Mouse (Mus musculus): Measurements from ENCODE around the gene Gm13276.
"Not testable (repeated sequence)": the region's sequence is repeated elsewhere in the genome, so short reads cannot be mapped to it uniquely, and the experiment has no call there.

The Gm13276 gene

DNA sequence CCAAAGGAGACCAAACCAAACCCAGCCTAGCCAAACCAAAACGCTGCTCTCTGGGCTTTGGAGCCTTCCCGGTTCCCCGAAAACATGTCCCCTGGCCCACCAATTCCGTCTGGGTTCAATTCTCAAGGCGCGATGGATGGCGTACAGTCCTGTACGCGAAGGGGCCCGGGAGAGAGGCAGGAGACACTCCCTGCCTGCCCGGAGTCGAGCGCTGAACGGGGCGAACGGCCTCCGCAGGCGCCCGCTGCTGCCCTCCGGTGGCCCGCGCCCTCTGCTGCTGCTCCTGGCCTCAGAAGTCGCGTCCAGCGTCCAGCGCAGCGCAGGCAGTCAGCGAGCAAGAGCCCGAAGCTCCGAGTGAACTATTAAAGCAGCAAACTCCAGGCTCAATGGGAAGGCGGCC, 3.2 kb upstream of the Gm13276 start:
- DNase-seq (ENCODE audit: low read depth, low spot score): not testable (repeated sequence)

DNA sequence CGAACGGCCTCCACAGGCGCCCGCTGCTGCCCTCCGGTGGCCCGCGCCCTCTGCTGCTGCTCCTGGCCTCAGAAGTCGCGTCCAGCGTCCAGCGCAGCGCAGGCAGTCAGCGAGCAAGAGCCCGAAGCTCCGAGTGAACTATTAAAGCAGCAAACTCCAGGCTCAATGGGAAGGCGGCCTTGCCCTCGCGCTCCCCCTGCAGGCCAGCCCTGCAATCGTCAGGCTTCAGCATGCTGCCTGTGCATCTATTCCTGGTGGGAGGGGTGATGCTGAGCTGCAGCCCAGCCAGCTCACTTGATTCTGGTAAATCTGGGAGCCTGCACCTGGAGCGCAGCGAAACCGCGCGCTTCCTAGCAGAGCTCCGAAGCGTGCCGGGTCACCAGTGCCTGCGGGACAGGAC, 2.9 kb downstream of the Gm13276 start, which contains the start of gene Gm13277:
TSS of gene Gm13277 (plus strand) at position 231 of the 400 bp plus-strand sequence.
- DNase-seq (ENCODE audit: low read depth, low spot score): not testable (repeated sequence)

DNA sequence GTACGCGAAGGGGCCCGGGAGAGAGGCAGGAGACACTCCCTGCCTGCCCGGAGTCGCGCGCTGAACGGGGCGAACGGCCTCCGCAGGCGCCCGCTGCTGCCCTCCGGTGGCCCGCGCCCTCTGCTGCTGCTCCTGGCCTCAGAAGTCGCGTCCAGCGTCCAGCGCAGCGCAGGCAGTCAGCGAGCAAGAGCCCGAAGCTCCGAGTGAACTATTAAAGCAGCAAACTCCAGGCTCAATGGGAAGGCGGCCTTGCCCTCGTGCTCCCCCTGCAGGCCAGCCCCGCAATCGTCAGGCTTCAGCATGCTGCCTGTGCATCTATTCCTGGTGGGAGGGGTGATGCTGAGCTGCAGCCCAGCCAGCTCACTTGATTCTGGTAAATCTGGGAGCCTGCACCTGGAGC, 5.7 kb downstream of the Gm13276 start, which contains the start of gene Gm13278:
TSS of gene Gm13278 (plus strand) at position 301 of the 400 bp plus-strand sequence.
- DNase-seq (ENCODE audit: low read depth, low spot score): not testable (repeated sequence)

DNA sequence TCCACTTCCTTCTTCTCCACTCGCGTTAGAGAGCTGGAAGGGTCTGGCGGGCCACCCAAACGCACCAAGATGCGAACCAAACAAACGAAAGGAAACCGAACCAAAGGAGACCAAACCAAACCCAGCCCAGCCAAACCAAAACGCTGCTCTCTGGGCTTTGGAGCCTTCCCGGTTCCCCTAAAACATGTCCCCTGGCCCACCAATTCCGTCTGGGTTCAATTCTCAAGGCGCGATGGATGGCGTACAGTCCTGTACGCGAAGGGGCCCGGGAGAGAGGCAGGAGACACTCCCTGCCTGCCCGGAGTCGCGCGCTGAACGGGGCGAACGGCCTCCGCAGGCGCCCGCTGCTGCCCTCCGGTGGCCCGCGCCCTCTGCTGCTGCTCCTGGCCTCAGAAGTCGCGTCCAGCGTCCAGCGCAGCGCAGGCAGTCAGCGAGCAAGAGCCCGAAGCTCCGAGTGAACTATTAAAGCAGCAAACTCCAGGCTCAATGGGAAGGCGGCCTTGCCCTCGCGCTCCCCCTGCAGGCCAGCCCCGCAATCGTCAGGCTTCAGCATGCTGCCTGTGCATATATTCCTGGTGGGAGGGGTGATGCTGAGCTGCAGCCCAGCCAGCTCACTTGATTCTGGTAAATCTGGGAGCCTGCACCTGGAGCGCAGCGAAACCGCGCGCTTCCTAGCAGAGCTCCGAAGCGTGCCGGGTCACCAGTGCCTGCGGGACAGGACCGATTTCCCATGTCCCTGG, 8.6 kb downstream of the Gm13276 start, which contains the start of gene Gm13275:
TSS of gene Gm13275 (plus strand) at position 552 of the 740 bp plus-strand sequence.
- not testable (repeated sequence) for DNase-seq (ENCODE audit: low read depth, low spot score)

DNA sequence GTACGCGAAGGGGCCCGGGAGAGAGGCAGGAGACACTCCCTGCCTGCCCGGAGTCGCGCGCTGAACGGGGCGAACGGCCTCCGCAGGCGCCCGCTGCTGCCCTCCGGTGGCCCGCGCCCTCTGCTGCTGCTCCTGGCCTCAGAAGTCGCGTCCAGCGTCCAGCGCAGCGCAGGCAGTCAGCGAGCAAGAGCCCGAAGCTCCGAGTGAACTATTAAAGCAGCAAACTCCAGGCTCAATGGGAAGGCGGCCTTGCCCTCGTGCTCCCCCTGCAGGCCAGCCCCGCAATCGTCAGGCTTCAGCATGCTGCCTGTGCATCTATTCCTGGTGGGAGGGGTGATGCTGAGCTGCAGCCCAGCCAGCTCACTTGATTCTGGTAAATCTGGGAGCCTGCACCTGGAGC, 11.6 kb downstream of the Gm13276 start, which contains the start of gene Gm13279:
TSS of gene Gm13279 (plus strand) at position 301 of the 400 bp plus-strand sequence.
- not testable (repeated sequence) for DNase-seq (ENCODE audit: low read depth, low spot score)

DNA sequence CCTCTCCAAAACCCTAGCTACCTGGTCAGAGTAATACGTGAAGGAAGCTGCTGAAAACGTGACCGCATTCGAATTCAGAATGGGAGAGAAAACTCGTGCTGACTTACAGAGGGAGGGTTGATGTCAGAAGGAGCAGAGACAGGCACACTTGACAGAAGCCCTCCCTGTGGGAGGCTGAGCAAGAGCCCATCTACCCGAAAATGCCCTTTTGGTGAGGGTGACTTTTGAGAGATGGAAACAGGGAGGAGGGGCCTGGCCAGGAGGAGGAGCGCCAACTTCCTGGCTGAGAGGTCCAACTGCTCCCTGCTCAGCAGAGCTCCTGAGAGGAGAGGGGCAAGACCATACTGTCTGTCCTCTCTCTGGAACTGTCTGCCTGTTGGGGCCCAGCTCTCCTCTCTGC, 13.9 kb downstream of the Gm13276 start, which contains the start of gene Gm13285:
TSS of gene Gm13285 (plus strand) at position 301 of the 400 bp plus-strand sequence.
- not testable (repeated sequence) for DNase-seq (ENCODE audit: low read depth, low spot score)

DNA sequence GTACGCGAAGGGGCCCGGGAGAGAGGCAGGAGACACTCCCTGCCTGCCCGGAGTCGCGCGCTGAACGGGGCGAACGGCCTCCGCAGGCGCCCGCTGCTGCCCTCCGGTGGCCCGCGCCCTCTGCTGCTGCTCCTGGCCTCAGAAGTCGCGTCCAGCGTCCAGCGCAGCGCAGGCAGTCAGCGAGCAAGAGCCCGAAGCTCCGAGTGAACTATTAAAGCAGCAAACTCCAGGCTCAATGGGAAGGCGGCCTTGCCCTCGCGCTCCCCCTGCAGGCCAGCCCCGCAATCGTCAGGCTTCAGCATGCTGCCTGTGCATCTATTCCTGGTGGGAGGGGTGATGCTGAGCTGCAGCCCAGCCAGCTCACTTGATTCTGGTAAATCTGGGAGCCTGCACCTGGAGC, 17.4 kb downstream of the Gm13276 start, which contains the start of gene Gm13287:
TSS of gene Gm13287 (plus strand) at position 301 of the 400 bp plus-strand sequence.
- not testable (repeated sequence) for DNase-seq (ENCODE audit: low read depth, low spot score)

DNA sequence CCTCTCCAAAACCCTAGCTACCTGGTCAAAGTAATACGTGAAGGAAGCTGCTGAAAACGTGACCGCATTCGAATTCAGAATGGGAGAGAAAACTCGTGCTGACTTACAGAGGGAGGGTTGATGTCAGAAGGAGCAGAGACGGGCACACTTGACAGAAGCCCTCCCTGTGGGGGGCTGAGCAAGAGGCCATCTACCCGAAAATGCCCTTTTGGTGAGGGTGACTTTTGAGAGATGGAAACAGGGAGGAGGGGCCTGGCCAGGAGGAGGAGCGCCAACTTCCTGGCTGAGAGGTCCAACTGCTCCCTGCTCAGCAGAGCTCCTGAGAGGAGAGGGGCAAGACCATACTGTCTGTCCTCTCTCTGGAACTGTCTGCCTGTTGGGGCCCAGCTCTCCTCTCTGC, 19.7 kb downstream of the Gm13276 start, which contains the start of gene Gm13288:
TSS of gene Gm13288 (plus strand) at position 301 of the 400 bp plus-strand sequence.
- not testable (repeated sequence) for DNase-seq (ENCODE audit: low read depth, low spot score)

DNA sequence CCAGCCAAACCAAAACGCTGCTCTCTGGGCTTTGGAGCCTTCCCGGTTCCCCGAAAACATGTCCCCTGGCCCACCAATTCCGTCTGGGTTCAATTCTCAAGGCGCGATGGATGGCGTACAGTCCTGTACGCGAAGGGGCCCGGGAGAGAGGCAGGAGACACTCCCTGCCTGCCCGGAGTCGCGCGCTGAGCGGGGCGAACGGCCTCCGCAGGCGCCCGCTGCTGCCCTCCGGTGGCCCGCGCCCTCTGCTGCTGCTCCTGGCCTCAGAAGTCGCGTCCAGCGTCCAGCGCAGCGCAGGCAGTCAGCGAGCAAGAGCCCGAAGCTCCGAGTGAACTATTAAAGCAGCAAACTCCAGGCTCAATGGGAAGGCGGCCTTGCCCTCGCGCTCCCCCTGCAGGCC, 20.3 kb downstream of the Gm13276 start:
- not testable (repeated sequence) for DNase-seq (ENCODE audit: low read depth, low spot score)

DNA sequence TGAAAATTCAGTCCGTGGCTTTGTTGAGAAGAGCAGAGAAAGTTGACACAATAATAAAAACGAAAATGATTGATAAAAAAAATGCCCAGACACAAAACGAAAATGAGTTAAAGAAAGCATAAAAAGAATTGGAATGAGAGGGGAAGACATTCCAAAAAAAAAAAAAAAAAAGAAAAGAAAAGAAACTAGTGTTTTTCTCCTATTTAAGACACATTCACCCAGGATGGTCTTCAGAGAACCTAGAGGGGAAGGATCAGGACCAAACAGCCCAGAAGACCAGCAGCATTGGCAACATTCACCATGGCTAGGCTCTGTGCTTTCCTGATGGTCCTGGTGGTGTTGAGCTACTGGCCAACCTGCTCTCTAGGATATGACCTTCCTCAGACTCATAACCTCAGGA, 30.4 kb downstream of the Gm13276 start, which contains the start of gene Ifna7:
TSS of gene Ifna7 (plus strand) at position 301 of the 400 bp plus-strand sequence.
- no peak for DNase-seq (ENCODE audit: low read depth, low spot score)

DNA sequence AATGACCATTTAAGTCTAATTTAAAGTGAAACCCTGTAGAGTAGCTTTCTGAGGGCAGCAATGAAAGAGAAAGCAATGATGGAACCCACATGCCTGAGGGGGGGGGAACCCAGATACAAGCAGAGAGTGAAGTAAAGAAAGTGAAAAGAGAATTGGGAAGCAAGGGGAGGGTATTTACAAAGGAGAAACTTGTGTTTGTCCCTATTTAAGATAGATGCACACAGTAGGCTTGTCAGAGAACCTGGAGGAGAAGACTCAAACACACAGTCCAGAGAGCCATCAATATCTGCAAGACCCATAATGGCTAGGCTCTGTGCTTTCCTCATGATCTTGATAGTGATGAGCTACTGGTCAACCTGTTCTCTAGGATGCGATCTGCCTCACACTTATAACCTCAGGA, 34.1 kb downstream of the Gm13276 start, which contains the start of gene Ifna11:
TSS of gene Ifna11 (plus strand) at position 301 of the 400 bp plus-strand sequence.
- no peak for DNase-seq (ENCODE audit: low read depth, low spot score)

DNA sequence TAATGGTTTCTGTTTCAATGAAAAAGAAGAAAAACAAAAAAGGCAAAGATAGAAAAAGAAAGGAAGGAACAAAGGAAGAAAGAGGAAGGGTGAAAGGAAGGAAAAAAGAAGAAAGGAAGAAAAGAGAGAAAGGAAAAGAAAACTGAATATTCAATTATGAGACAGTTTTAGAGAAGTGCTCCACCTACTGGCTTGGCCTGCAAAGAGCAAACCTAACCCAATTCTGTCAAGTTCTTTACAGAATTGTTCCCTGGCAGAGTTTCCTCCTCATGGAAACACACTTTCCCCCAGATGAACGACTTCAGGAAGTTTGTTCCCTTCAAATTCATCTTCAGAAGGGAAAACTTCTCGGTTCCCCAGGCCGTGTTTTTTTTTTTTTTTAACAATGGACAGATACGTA, 37.5 kb downstream of the Gm13276 start:
- no peak for DNase-seq (ENCODE audit: low read depth, low spot score)

DNA sequence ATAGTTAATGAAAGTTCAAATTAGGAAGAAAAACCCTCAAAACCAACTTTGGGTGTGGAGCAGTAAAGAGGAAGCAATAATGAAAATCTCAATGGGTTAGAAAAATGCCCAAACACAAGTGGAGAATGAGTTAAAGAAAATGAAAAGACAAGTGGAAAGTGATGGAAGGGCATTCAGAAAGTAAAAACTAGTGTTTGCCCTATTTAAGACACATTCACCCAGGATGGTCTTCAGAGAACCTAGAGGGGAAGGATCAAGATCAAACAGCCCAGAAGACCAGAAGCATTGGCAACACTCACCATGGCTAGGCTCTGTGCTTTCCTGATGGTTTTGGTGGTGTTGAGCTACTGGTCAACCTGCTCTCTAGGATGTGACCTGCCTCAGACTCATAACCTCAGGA, 41.6 kb downstream of the Gm13276 start, which contains the start of gene Ifna6:
TSS of gene Ifna6 (plus strand) at position 301 of the 400 bp plus-strand sequence.
- not testable (repeated sequence) for DNase-seq (ENCODE audit: low read depth, low spot score)

DNA sequence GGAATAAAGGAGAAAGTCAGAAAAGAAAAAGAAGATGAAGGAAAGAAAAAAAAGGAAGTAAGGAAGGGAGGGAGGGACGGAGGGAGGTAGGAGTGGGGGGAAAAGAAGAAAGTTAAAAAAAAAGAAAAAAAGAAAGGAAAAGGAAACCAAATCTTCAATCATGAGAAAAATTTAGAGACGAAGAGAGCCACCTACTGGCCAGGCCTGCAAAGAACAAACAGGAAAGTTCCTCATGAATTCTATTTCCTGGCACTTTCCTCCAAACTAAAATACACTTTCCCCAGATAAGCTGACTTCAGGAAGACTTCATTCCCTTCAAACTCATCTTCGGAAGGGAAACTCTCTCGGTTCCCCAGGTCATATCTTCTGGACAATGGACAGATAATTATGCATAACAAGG, 45.0 kb downstream of the Gm13276 start:
- DNase-seq (ENCODE audit: low read depth, low spot score): peak; percentile 26

DNA sequence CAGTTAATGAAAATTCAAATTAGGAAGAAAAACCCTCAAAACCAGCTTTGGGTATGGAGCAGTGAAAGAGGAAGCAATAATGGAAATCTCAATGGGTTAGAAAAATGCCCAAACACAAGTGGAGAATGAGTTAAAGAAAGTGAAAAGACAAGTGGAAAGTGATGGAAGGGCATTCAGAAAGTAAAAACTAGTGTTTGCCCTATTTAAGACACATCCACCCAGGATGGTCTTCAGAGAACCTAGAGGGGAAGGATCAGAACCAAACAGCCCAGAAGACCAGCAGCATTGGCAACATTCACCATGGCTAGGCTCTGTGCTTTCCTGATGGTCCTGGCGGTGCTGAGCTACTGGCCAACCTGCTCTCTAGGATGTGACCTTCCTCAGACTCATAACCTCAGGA, 49.7 kb downstream of the Gm13276 start, which contains the start of gene Ifna5:
TSS of gene Ifna5 (plus strand) at position 301 of the 400 bp plus-strand sequence.
- not testable (repeated sequence) for DNase-seq (ENCODE audit: low read depth, low spot score)
